Mouse (Mus musculus) stomach, embryonic 15.5 days (tissue): ENCODE measurements at regions not wholly inside any gene's neighbourhood (a gene's known extent, or its start where the extent isn't known, plus 50 kb on each side); places are given as distances from the start of the nearest gene placed in this dataset.

Source experiments
- ATAC-seq: fragments of 200-750 bp; cut with Nextera tagmentation; 2 replicates; pipeline ENCODE4 v1.8.0; 2017; ENCODE audit warnings: low read depth, moderate number of reproducible peaks, moderate TSS enrichment; ENCODE audit not compliant: insufficient read depth, low FRiP score
- H3K27ac ChIP-seq: fragments of 300-500 bp; sonication (generic); 2 replicates; pipeline ENCODE4 v1.5.1; 2015; ENCODE audit warnings: mild to moderate bottlenecking, inconsistent platforms
- H3K27me3 ChIP-seq: fragments of 300-500 bp; sonication (generic); replicated peaks from 2 replicates; pipeline ENCODE4 v1.6.1; 2015; ENCODE audit warnings: inconsistent platforms
- H3K36me3 ChIP-seq: fragments of 300-500 bp; sonication (generic); 2 replicates; pipeline ENCODE4 v1.6.1; 2015; ENCODE audit warnings: inconsistent platforms
- H3K4me1 ChIP-seq: fragments of 300-500 bp; sonication (generic); 2 replicates; pipeline ENCODE4 v1.6.1; 2015; ENCODE audit warnings: inconsistent platforms
- H3K4me2 ChIP-seq: fragments of 300-500 bp; sonication (generic); 2 replicates; pipeline ENCODE4 v1.6.1; 2015; ENCODE audit warnings: mild to moderate bottlenecking, inconsistent platforms
- H3K4me3 ChIP-seq: fragments of 300-500 bp; sonication (generic); replicated peaks from 2 replicates; pipeline ENCODE4 v1.5.1; 2015; ENCODE audit warnings: inconsistent platforms
- H3K9ac ChIP-seq: fragments of 300-500 bp; sonication (generic); 2 replicates; pipeline ENCODE4 v1.6.1; 2015; ENCODE audit warnings: inconsistent platforms
- H3K9me3 ChIP-seq: fragments of 300-500 bp; sonication (generic); 2 replicates; pipeline ENCODE4 v1.6.1; 2016; ENCODE audit warnings: inconsistent platforms
- WGBS: fragments of 180-500 bp; shearing (Covaris S2); methylation state at CpG from one replicate; pipeline ENCODE4 v1.1.7; 2015; 5-methylcytosine and 5-hydroxymethylcytosine counted together

- no peaks in the 10 kb centered on the region for H3K27me3 ChIP-seq
- H3K9ac ChIP-seq: no peak overlapping the region
- no peak overlapping the region for H3K27ac ChIP-seq
- 47% methylated on average over 3 of the region's 3 CpGs for WGBS
- H3K4me3 ChIP-seq: no peak overlapping the region
- H3K36me3 ChIP-seq: no peaks in the 10 kb centered on the region
- H3K4me1 ChIP-seq: no peaks in the 10 kb centered on the region
- no peak for ATAC-seq
- H3K9me3 ChIP-seq: no peaks in the 10 kb centered on the region
- no peak overlapping the region for H3K4me2 ChIP-seq
Observed at GRCm38 (mm10) chr3:15186731-15187130, 145.4 kb downstream of the Gm9733 start.

GRCm38 (mm10) chr3:15194362-15194761, 137.7 kb downstream of the Gm9733 start:
- no peaks in the 10 kb centered on the region for H3K4me1 ChIP-seq
- H3K4me2 ChIP-seq: no peak overlapping the region
- no peaks in the 10 kb centered on the region for H3K36me3 ChIP-seq
- H3K4me3 ChIP-seq: no peak overlapping the region
- peak; percentile 72; the same call in 1 of the 2 replicates for ATAC-seq
- WGBS: 1% methylated on average over 7 of the region's 7 CpGs
- H3K9ac ChIP-seq: no peak overlapping the region
- H3K27ac ChIP-seq: no peak overlapping the region
- no peaks in the 10 kb centered on the region for H3K27me3 ChIP-seq
- H3K9me3 ChIP-seq: no peaks in the 10 kb centered on the region

GRCm38 (mm10) chr3:15196101-15196500, 136.0 kb downstream of the Gm9733 start:
- Histone ChIP-seq H3K4me3 (no peak overlapping the region), H3K9ac (no peak overlapping the region), H3K9me3 (no peaks in the 10 kb centered on the region), H3K27ac (no peak overlapping the region), H3K4me1 (no peaks in the 10 kb centered on the region), H3K36me3 (no peaks in the 10 kb centered on the region), H3K4me2 (no peak overlapping the region), H3K27me3 (no peaks in the 10 kb centered on the region)
- 39% methylated on average over 1 of the region's 1 CpGs for WGBS
- ATAC-seq: no peak

- Histone ChIP-seq H3K9me3 (no peaks in the 10 kb centered on the region), H3K4me3 (no peak overlapping the region), H3K9ac (no peak overlapping the region), H3K4me2 (no peak overlapping the region), H3K27ac (no peak overlapping the region), H3K4me1 (no peaks in the 10 kb centered on the region), H3K36me3 (no peaks in the 10 kb centered on the region), H3K27me3 (no peaks in the 10 kb centered on the region)
- WGBS: 83% methylated on average over 3 of the region's 3 CpGs
- ATAC-seq: no peak
Observed at GRCm38 (mm10) chr3:15198086-15198485, 134.0 kb downstream of the Gm9733 start.

GRCm38 (mm10) chr3:15200309-15200708, 131.8 kb downstream of the Gm9733 start:
- Histone ChIP-seq H3K36me3 (no peaks in the 10 kb centered on the region), H3K4me2 (no peak overlapping the region), H3K9ac (no peak overlapping the region), H3K27ac (no peak overlapping the region), H3K9me3 (no peaks in the 10 kb centered on the region), H3K4me1 (no peaks in the 10 kb centered on the region), H3K4me3 (no peak overlapping the region), H3K27me3 (no peaks in the 10 kb centered on the region)
- ATAC-seq: no peak
- 67% methylated on average over 1 of the region's 1 CpGs for WGBS

GRCm38 (mm10) chr3:15200990-15201389, 131.1 kb downstream of the Gm9733 start:
- H3K9ac ChIP-seq: no peak overlapping the region
- no peak overlapping the region for H3K4me2 ChIP-seq
- H3K4me3 ChIP-seq: no peak overlapping the region
- H3K27me3 ChIP-seq: no peaks in the 10 kb centered on the region
- H3K4me1 ChIP-seq: no peaks in the 10 kb centered on the region
- no peak for ATAC-seq
- no peak overlapping the region for H3K27ac ChIP-seq
- H3K9me3 ChIP-seq: no peaks in the 10 kb centered on the region
- H3K36me3 ChIP-seq: no peaks in the 10 kb centered on the region

GRCm38 (mm10) chr3:15202760-15203159, 129.3 kb downstream of the Gm9733 start:
- no peaks in the 10 kb centered on the region for H3K36me3 ChIP-seq
- H3K4me2 ChIP-seq: no peak overlapping the region
- 82% methylated on average over 7 of the region's 7 CpGs for WGBS
- H3K9ac ChIP-seq: no peak overlapping the region
- no peak overlapping the region for H3K27ac ChIP-seq
- H3K4me1 ChIP-seq: no peaks in the 10 kb centered on the region
- no peak for ATAC-seq
- H3K4me3 ChIP-seq: no peak overlapping the region
- no peaks in the 10 kb centered on the region for H3K27me3 ChIP-seq
- H3K9me3 ChIP-seq: no peaks in the 10 kb centered on the region

GRCm38 (mm10) chr3:15205266-15206229, 126.6 kb downstream of the Gm9733 start:
- WGBS: 44% methylated on average over 6 of the region's 6 CpGs
- no peak overlapping the region for H3K4me2 ChIP-seq

GRCm38 (mm10) chr3:15212357-15212756, 119.7 kb downstream of the Gm9733 start:
- Histone ChIP-seq H3K4me2 (no peak overlapping the region), H3K4me3 (no peak overlapping the region), H3K27me3 (no peaks in the 10 kb centered on the region), H3K9ac (no peak overlapping the region), H3K9me3 (no peaks in the 10 kb centered on the region), H3K36me3 (no peaks in the 10 kb centered on the region), H3K27ac (no peak overlapping the region), H3K4me1 (no peaks in the 10 kb centered on the region)
- ATAC-seq: no peak
- 89% methylated on average over 3 of the region's 3 CpGs for WGBS

More at GRCm38 (mm10) chr3:15205266-15206229, 126.6 kb downstream of the Gm9733 start:
- no peak overlapping the region for H3K9ac ChIP-seq
- no peaks in the 10 kb centered on the region for H3K9me3 ChIP-seq
- H3K4me3 ChIP-seq: no peak overlapping the region
- H3K36me3 ChIP-seq: no peaks in the 10 kb centered on the region
- no peaks in the 10 kb centered on the region for H3K4me1 ChIP-seq
- no peaks in the 10 kb centered on the region for H3K27me3 ChIP-seq
- H3K27ac ChIP-seq: no peak overlapping the region
- no peak for ATAC-seq

- no peak overlapping the region for H3K9ac ChIP-seq
- H3K4me1 ChIP-seq: no peaks in the 10 kb centered on the region
- H3K4me2 ChIP-seq: no peak overlapping the region
- H3K9me3 ChIP-seq: no peaks in the 10 kb centered on the region
- no peak for ATAC-seq
- no peaks in the 10 kb centered on the region for H3K36me3 ChIP-seq
- H3K27ac ChIP-seq: no peak overlapping the region
- no peaks in the 10 kb centered on the region for H3K27me3 ChIP-seq
- no peak overlapping the region for H3K4me3 ChIP-seq
Observed at GRCm38 (mm10) chr3:15217591-15217990, 114.5 kb downstream of the Gm9733 start.

GRCm38 (mm10) chr3:15219275-15219674, 112.8 kb downstream of the Gm9733 start:
- Histone ChIP-seq H3K36me3 (no peaks in the 10 kb centered on the region), H3K9ac (no peak overlapping the region), H3K27me3 (no peaks in the 10 kb centered on the region), H3K4me1 (no peaks in the 10 kb centered on the region), H3K4me2 (no peak overlapping the region), H3K27ac (no peak overlapping the region), H3K9me3 (no peaks in the 10 kb centered on the region), H3K4me3 (no peak overlapping the region)
- 70% methylated on average over 2 of the region's 2 CpGs for WGBS
- ATAC-seq: no peak

GRCm38 (mm10) chr3:15223266-15223665, 108.8 kb downstream of the Gm9733 start:
- ATAC-seq: no peak
- H3K9ac ChIP-seq: no peak overlapping the region
- no peak overlapping the region for H3K4me2 ChIP-seq
- no peak overlapping the region for H3K27ac ChIP-seq
- H3K9me3 ChIP-seq: no peaks in the 10 kb centered on the region
- H3K27me3 ChIP-seq: no peaks in the 10 kb centered on the region
- 85% methylated on average over 6 of the region's 6 CpGs for WGBS
- H3K4me3 ChIP-seq: no peak overlapping the region
- no peaks in the 10 kb centered on the region for H3K36me3 ChIP-seq
- H3K4me1 ChIP-seq: no peaks in the 10 kb centered on the region
